Mouse (Mus musculus) intestine, embryonic 14.5 days (tissue): ENCODE measurements around the gene Plekha3. TPM values are rescaled to one million over a fixed set of nuclear protein-coding genes. Genes with fewer than 3 reads are reported as not detected.

Source experiments
- ATAC-seq: fragments of 200-750 bp; cut with Nextera tagmentation; replicated peaks from 2 replicates; pipeline ENCODE4 v1.8.0; 2017; ENCODE audit warnings: low read depth, moderate number of reproducible peaks, moderate TSS enrichment, moderate library complexity; ENCODE audit not compliant: low FRiP score, low TSS enrichment
- DNase-seq: peaks from one replicate; pipeline ENCODE4 v3.0.0-alpha.2; 2018; ENCODE audit warnings: low spot score
- H3K27ac ChIP-seq: fragments of 300-500 bp; sonication (generic); 2 replicates; pipeline ENCODE4 v1.5.1; 2014; ENCODE audit warnings: low read depth, mild to moderate bottlenecking, control low read depth
- H3K27me3 ChIP-seq: fragments of 300-500 bp; sonication (generic); replicated peaks from 2 replicates; pipeline ENCODE4 v1.6.1; 2014; ENCODE audit warnings: low read length, control low read depth; ENCODE audit not compliant: control insufficient read depth, insufficient read depth
- H3K36me3 ChIP-seq: fragments of 300-500 bp; sonication (generic); 2 replicates; pipeline ENCODE4 v1.6.1; 2014; ENCODE audit warnings: low read length, control low read depth; ENCODE audit not compliant: control insufficient read depth, insufficient read depth
- H3K4me1 ChIP-seq: fragments of 300-500 bp; sonication (generic); replicated peaks from 2 replicates; pipeline ENCODE4 v1.6.1; 2014; ENCODE audit warnings: low read length, control low read depth, mixed read lengths; ENCODE audit not compliant: control insufficient read depth, insufficient read depth
- H3K4me2 ChIP-seq: fragments of 300-500 bp; sonication (generic); 2 replicates; pipeline ENCODE4 v1.6.1; 2014; ENCODE audit warnings: low read length
- H3K4me3 ChIP-seq: fragments of 300-500 bp; sonication (generic); 2 replicates; pipeline ENCODE4 v1.5.1; 2014; ENCODE audit warnings: low read depth, low read length, control low read depth, mixed read lengths
- H3K9ac ChIP-seq: fragments of 300-500 bp; sonication (generic); 2 replicates; pipeline ENCODE4 v1.6.1; 2014; ENCODE audit warnings: mild to moderate bottlenecking, low read length
- H3K9me3 ChIP-seq: fragments of 300-500 bp; sonication (generic); 2 replicates; pipeline ENCODE4 v1.6.1; 2016; ENCODE audit warnings: low read length, control low read depth; ENCODE audit not compliant: control insufficient read depth
- WGBS: fragments of 180-500 bp; shearing (Covaris S2); extraction: QIAGEN DNeasy Blood & Tissue Kit; methylation state at CpG from one replicate; pipeline ENCODE4 v1.1.7; 2014; 5-methylcytosine and 5-hydroxymethylcytosine counted together
- polyA plus RNA-seq: library from polyadenylated mRNA; unstranded; fragments of >200 nt; fragmentation: Nextera tagmentation; extraction: Ambion mirVana; gene quantifications from 2 replicates; pipeline ENCODE4 v1.2.1, GENCODE M21; 2014

The Plekha3 gene
- polyA plus RNA-seq = 6.8 and 10.1 TPM in 2 replicates

DNA sequence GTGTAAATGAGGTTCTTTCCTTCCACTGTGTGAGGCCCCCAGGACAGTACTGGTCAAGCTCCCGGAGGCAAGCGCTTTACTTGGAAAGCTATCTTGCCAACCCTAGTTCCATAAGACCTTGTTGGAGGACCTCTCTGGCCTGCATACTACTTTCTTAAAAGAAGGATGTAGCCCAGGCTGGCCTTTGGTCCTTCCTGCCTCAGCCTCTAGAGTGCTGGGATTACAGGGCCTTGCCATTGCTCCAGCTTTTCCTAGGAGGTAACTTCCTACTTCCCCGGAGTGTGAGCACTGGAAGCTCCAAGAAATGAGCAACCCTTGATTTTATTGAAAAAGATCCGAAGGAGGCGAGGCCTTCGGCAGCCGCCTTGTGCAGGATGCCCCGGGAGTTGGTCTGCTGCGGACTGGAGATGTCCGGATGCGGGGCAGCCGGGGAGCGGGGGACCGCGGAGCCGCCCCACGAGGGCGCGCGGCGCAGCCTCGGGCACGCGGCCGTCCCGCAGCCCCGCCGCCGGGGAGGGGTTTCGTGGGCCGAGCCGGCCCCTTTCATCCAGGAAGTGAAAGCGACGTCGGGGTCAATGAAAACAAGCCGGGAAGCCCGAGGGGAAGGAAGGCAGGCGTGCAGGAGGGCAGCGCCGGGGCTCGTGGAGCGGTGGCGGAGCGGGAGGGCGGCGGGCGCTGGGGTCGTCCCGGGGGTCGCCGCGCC lies at the start of gene Plekha3:
Gene Plekha3 (plus strand): TSS at position 557 of the 703 bp plus-strand sequence.
- Histone ChIP-seq H3K4me2 (peak within 1 kb of the TSS; percentile 41), H3K4me3 (peak within 1 kb of the TSS; percentile 80), H3K4me1 (peaks cover 9% of the 10 kb centered on the region), H3K9me3 (no peaks in the 10 kb centered on the region), H3K36me3 (no peaks in the 10 kb centered on the region), H3K9ac (peak within 1 kb of the TSS; percentile 72), H3K27me3 (no peaks in the 10 kb centered on the region), H3K27ac (peak within 1 kb of the TSS; percentile 82)
- 4% methylated on average over 49 of the region's 52 CpGs for WGBS
- DNase-seq (peak; percentile 87), ATAC-seq (peak; percentile 79)

DNA sequence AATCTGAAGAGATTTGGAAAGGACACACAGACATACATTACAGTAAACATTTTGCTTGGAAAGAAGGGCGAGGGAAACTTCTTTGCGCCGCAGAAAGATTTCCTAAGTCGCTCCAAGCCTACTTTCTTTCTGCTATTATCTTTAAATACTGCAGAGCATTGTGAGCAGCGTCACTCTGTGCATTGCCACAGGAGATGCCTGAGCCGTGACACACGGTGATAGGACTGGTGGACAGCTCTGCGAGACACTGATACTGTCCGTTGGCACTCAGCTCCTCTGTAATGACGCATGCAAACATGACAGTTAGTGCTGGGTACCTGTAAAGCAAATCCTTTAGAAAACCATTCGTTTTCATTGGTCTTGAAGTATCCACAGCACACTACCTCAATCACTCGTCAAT lies 44.8 kb upstream of the Plekha3 start:
- no peak overlapping the region for H3K9ac ChIP-seq
- no peak overlapping the region for H3K4me2 ChIP-seq
- H3K9me3 ChIP-seq = 0 out of 2 replicates have a peak, but pooled peaks cover 3% of the 10 kb centered on the region
- no peaks in the 10 kb centered on the region for H3K27me3 ChIP-seq
- peak; percentile 36 for DNase-seq
- H3K4me3 ChIP-seq = no peak overlapping the region
- H3K36me3 ChIP-seq = peaks cover 74% of the 10 kb centered on the region
- H3K27ac ChIP-seq = no peak overlapping the region
- WGBS = 92% methylated on average over 12 of the region's 12 CpGs
- H3K4me1 ChIP-seq = no peaks in the 10 kb centered on the region
- no peak for ATAC-seq

DNA sequence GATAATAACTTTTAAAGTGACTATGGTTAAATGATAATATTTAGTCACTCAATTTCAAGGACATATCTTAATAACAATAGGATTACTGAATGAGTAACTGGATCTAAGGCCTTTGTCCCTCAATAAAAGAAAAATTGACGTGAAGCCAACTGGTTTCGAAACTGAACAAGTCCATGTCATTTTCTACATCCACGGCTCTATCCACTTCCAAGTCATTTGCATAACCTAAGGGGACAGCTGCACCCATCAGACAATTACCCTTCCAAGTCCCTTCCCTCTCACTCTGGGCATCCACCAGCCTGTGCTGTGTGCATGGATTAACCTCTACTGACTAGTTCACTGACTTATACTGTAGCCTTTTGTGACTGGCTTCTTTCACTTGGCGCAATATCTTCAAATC lies 43.5 kb upstream of the Plekha3 start:
- WGBS = 94% methylated on average over 4 of the region's 4 CpGs
- Histone ChIP-seq H3K27me3 (no peaks in the 10 kb centered on the region), H3K27ac (no peak overlapping the region), H3K4me3 (no peak overlapping the region), H3K4me2 (no peak overlapping the region), H3K4me1 (no peaks in the 10 kb centered on the region), H3K36me3 (peaks cover 84% of the 10 kb centered on the region), H3K9me3 (no peaks in the 10 kb centered on the region), H3K9ac (no peak overlapping the region)
- DNase-seq = no peak
- ATAC-seq = no peak

DNA sequence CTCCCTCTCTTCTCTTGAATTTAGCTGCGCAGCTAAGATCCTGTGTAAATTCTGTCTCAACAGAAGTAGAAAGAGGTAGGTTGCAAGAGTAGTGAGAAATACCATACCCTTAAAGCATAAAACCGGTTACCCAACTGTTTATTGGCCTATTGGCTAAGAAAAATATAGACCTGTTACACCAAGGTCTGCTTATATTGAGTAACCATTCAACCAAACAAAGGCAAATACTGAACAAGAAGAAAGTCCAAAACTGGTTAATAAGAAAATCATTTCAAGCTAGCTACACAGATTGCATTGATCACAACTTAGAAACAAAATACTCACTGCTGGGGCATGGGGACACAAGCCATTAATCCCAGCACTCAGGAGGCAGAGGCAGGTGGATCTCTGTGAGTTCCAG lies 35.4 kb upstream of the Plekha3 start:
- H3K9ac ChIP-seq = no peak overlapping the region
- H3K36me3 ChIP-seq = peaks cover 74% of the 10 kb centered on the region
- no peaks in the 10 kb centered on the region for H3K9me3 ChIP-seq
- no peak overlapping the region for H3K27ac ChIP-seq
- no peaks in the 10 kb centered on the region for H3K27me3 ChIP-seq
- DNase-seq (no peak), ATAC-seq (no peak)
- WGBS = 88% methylated on average over 2 of the region's 2 CpGs
- H3K4me1 ChIP-seq = no peaks in the 10 kb centered on the region
- H3K4me3 ChIP-seq = no peak overlapping the region
- H3K4me2 ChIP-seq = no peak overlapping the region

DNA sequence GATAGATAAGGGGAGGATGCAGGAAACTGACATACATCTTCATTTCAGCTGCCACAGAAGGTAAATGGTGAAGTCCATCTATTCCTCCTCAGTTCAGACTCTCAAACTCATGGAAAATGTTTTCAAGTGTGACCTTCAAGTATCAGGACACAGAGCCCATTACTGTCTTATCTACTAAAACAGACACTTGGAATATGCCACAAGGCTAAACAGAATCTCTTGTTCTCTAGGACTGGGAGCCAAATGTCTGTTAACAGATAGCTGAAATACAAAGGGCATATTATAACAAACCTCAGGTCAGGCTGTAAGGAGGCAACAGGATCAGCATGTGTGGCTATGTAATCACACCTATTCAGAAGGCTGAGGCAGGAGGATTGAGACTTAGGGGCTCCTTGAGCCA lies 31.3 kb upstream of the Plekha3 start:
- Histone ChIP-seq H3K9ac (no peak overlapping the region), H3K4me2 (no peak overlapping the region), H3K27me3 (no peaks in the 10 kb centered on the region), H3K9me3 (no peaks in the 10 kb centered on the region), H3K27ac (no peak overlapping the region), H3K4me3 (no peak overlapping the region), H3K4me1 (peaks cover 10% of the 10 kb centered on the region), H3K36me3 (peaks cover 38% of the 10 kb centered on the region)
- ATAC-seq (no peak), DNase-seq (no peak)

DNA sequence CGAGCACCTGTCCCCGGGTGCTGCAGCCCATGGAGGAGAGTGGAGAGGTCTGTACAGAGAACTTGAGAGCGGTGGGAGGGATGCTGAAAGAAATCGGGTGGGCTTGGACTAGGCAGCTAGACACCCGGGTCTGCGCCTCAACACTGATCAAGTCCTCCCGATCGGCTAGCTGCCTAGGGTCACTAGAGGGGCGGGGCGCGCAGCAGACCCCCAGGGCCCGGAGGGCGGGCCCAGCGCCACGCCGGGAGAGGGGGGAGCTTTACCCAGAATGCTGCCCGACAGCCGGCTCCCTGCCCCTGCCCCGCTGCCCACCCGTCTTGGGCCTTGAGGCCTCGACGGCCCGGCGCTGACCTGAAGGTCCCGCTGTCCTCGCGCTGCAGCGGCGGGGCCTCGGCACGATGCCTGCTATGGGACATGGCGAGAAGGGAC lies 27.6 kb upstream of the Plekha3 start:
- ATAC-seq = peak; percentile 32
- peaks cover 10% of the 10 kb centered on the region for H3K4me1 ChIP-seq
- peak overlapping the region; percentile 80 for H3K4me2 ChIP-seq
- peak; percentile 76 for DNase-seq
- WGBS = 1% methylated on average over 27 of the region's 32 CpGs
- peaks cover 4% of the 10 kb centered on the region; the same call in 1 of the 2 replicates for H3K36me3 ChIP-seq
- peak overlapping the region; percentile 48 for H3K9ac ChIP-seq
- H3K4me3 ChIP-seq = peak overlapping the region; percentile 53
- no peaks in the 10 kb centered on the region for H3K9me3 ChIP-seq
- H3K27ac ChIP-seq = peak overlapping the region; percentile 74; the same call in 1 of the 2 replicates
- H3K27me3 ChIP-seq = no peaks in the 10 kb centered on the region

DNA sequence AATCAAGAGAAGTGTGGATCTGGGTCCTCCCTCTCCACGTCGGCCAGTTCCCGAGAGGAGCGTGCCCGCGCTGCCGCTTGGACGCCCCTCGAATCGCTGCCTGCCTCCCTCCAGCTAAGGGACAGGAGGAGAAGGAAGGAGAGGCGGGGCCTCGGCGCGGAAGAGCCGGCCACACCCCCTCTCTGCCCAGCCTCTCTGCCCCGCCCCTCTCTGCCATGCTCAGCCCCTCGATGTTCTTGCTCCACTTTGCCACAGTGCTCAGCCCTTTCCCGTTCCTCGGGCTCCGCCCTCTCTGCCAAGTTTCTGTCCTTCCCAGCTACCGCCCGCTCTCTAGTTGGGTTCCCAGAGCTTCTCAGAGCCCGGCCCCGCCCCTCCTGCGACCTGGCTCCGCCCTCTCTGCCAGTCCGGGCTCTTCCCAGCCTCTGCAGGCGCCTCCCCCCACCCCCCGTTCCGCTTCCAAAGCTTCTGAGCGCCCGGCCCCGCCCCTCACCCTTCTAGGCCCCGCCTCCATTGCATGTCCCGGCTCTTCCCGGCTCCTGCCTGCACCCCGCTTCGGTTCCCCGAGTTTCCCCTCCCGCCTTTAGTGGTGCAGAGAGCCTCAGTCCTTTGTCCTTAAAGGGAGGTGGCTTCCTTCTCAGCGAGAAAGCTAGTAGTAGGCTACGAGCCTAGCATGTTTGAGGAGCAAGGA lies 27.1 kb upstream of the Plekha3 start, which contains the start of the genes Prkra and Pjvk:
Gene Prkra (minus strand): TSS at position 133 of the 688 bp plus-strand sequence.
Gene Pjvk (plus strand): TSS at position 594 of the 688 bp plus-strand sequence.
- Histone ChIP-seq H3K4me1 (peaks cover 10% of the 10 kb centered on the region), H3K4me3 (peak within 1 kb of the TSS; percentile 53), H3K36me3 (0 out of 2 replicates have a peak, but pooled peaks cover under 1% of the 10 kb centered on the region), H3K9ac (peak within 1 kb of the TSS; percentile 52), H3K27me3 (no peaks in the 10 kb centered on the region), H3K9me3 (no peaks in the 10 kb centered on the region), H3K4me2 (peak within 1 kb of the TSS; percentile 80), H3K27ac (peak within 1 kb of the TSS; percentile 74)
- DNase-seq (peak; percentile 100), ATAC-seq (peak; percentile 99)
- WGBS = 0% methylated on average over 28 of the region's 42 CpGs

DNA sequence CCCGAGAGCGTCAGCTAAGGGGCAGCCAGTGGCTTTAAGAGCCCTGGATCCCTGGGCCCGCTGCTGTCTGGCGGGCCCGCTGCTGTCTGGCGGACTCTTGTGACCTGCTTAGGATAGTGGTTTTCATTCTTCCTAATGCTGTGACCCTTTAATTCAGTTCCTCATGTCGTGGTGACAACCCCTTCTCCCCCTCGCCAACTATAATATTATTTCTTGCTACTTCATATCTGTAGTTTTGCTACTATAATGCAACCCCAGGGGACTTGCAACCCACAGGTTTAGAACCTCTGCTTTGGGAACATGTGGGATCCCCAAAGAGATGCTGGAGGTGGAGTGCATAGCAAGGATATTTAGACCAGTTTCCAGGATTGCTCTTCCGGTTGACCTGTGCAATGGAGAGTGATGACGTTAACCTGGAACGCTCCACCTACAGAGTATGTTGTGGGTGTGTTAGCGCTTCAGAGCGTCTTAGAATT lies 26.4 kb upstream of the Plekha3 start:
- H3K27me3 ChIP-seq = no peaks in the 10 kb centered on the region
- H3K4me3 ChIP-seq = peak overlapping the region; percentile 53
- H3K9me3 ChIP-seq = no peaks in the 10 kb centered on the region
- peak overlapping the region; percentile 80 for H3K4me2 ChIP-seq
- peaks cover 10% of the 10 kb centered on the region for H3K4me1 ChIP-seq
- H3K27ac ChIP-seq = peak overlapping the region; percentile 74; the same call in 1 of the 2 replicates
- H3K9ac ChIP-seq = peak overlapping the region; percentile 52
- WGBS = 28% methylated on average over 13 of the region's 13 CpGs
- no peaks in the 10 kb centered on the region for H3K36me3 ChIP-seq
- ATAC-seq (peak; percentile 42), DNase-seq (peak; percentile 78)
